Mouse (Mus musculus): Measurements from ENCODE around the gene Rpl31. TPM values are rescaled to one million over a fixed set of nuclear protein-coding genes. Genes with fewer than 3 reads are reported as not detected.

The Rpl31 gene
- polyA plus RNA-seq, 1 experiment, result 916 TPM

DNA sequence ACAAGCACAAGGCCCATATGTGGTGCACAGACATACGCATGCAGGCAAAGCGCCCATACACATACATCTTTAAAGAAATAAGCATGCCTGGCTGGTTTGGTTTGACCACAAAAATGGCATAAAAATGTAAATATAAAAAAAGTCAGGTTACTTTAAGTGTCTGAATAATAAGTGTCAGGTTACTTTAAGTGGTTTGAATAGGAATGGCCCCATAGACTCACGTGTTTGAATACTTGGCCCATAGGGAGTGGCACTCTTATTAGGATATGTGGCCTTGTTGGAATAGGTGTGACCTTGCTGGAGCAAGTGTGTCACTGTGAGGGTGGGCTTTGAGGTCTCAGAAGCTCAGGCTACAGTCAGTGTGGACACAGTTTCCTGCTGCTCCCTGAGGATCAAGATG is 27.0 kb downstream of the Rpl31 start:
- no peak for DNase-seq (ENCODE audit: extremely low spot score in 1 of 2, low spot score in 1 of 2)

DNA sequence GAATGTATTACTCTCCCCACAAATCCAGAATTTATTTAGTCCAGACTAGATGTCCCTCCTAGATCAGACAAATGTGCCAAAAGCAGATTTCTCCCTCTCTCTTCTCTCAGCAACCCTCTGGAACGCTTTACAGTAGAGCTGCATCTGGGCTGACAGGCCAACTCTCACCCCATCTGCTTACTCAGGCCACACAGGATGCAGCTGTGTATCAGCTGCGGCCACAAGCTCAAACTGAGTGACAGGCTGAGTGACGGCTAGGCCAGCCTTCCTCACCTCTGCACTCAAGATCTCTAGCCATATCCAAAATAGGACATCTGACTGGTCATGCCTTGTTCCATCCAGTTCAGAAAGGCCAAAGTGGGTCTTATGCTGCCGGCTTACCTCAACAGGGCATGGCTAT is 28.7 kb downstream of the Rpl31 start:
- DNase-seq (ENCODE audit: extremely low spot score in 1 of 2, low spot score in 1 of 2), result no peak

DNA sequence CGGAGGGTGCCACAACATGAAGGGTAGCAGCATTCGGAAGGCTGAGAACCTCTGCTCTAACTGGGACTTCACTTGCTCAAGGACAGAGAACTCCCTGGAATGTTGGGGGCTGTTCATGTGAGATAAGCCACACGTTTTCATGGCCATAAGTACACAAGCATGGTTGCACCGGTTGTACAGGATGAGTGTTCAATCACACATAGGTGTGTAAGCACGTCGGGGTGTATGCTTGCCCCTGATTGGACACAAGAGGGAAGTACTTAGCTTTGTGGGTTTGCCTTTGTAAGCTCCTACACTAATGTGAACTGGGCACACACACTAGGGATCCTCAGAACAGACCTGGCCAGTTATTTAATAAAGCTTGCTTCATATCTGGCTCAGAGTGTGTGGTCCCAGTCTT is 30.6 kb downstream of the Rpl31 start:
- no peak for DNase-seq (ENCODE audit: extremely low spot score in 1 of 2, low spot score in 1 of 2)

DNA sequence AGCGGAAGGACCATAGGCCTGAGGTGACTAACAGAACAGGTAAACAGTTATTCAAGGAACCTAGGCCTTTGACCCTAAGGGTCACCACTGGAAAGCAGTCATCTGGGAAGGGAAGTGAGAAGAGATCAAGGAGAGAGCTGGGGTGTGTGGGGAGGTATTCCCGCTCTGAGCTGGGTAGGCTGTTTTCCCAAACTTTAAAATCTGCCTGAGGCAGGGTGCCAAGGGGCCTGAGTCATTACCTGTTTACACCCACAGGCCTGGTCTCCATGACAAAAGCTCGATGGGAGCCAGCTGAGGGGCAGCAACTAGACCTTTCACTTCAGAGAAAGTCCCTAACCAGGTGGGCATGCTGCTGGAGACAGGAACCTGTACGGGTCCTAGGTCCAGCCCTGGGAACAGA is 31.6 kb downstream of the Rpl31 start:
- DNase-seq (ENCODE audit: extremely low spot score in 1 of 2, low spot score in 1 of 2), result no peak

DNA sequence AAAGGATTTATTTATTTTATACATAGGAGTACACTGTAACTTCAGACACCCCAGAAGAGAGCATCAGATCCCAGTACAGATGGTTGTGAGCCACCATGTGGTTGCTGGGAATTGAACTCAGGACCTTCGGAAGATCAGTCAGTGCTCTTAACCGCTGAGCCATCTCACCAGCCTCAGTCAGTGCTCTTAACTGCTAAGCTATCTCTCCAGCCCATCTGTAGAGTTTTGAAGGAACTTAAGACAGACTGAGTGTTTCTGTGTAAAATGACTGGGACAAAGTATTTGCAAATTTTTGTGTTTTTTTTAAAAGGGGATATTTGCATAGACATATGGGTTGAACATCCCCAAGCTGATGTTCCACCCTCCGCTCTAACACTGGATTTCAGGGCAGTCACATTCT is 32.5 kb downstream of the Rpl31 start:
- DNase-seq (ENCODE audit: extremely low spot score in 1 of 2, low spot score in 1 of 2), result no peak

DNA sequence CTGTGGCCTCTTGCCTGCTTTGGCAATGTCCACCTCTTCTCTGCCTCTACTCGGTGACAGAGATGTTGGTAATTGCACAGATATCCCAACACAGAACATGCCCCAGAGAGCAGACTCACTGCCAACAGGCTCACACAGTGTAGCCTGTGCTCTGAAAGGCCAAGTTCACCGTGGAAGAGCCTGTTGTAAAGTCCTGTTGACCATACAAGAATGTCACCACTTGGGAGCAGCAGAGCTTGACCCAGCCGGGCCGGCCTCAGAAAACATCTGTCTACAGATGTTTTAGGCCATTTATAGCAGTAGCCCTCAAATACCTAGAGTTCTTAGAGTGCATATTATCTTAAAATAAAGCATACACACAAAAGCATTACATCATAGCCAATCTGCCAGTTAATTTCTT is 39.5 kb downstream of the Rpl31 start:
- DNase-seq (ENCODE audit: extremely low spot score in 1 of 2, low spot score in 1 of 2), result no peak

DNA sequence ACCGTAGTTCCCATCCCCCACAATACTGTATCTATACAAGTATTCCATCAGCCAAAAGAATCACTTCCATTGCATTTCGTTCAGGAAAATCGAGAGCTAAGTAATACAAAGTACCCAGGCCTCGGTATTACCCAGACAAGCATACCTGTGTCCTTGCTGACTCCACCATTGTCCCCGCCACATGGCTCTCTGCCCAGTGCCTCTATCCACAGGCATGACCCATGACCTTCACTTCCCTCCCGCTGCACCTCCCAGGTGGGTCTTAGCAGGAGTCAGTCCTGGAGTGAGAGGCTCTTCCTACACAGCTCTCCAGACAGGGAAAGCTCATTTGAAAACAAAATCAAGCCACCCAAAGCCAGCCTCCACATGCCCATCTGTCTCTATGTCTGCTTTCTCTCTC is 40.5 kb downstream of the Rpl31 start:
- DNase-seq (ENCODE audit: extremely low spot score in 1 of 2, low spot score in 1 of 2), result no peak

DNA sequence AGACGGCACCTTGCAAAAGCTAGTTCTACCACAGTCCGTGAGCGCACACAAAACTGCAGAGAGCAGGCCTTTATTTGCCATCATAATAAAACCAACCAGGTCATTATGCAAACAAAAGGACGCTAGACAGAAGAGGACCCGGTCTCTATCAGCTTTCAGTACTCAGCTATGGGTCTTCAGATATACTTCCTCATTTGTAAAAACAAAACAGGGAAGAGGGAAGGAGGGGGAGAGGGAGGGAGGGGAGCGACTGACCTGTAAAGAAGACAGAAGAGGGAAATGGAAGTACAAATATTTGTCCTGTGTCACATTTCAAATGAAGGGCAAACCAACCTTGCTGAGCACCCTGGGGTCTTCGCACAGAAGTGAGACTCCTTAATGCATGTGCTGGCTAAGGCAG is 41.0 kb downstream of the Rpl31 start:
- no peak for DNase-seq (ENCODE audit: extremely low spot score in 1 of 2, low spot score in 1 of 2)

GRCm38 (mm10) chr1:39410085-39410821 is 42.6 kb downstream of the Rpl31 start:
- DNase-seq (ENCODE audit: extremely low spot score in 1 of 2, low spot score in 1 of 2), result no peak

- DNase-seq (ENCODE audit: extremely low spot score in 1 of 2, low spot score in 1 of 2), result no peak
Observed at GRCm38 (mm10) chr1:39417817-39418216, 50.2 kb downstream of the Rpl31 start.

DNA sequence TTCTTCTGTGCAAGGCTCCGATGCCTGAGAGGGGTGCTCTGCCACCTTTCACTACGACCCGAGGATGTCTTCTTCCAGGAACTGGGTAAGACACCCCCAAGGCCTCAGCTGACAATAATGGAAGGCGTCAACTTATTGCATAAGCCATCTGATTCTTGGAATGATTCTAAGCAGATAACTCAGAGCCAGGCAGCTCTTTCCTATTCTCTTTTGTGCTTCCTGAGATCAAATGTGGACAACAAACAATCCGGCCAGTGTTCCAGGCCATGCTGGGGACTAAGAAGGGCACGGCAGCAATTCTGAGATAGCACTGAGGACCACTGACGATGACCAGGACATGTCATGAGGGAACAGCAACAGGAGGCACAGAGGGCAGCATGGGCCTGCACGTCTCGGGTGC is 51.2 kb downstream of the Rpl31 start:
- DNase-seq (ENCODE audit: extremely low spot score in 1 of 2, low spot score in 1 of 2), result no peak

DNA sequence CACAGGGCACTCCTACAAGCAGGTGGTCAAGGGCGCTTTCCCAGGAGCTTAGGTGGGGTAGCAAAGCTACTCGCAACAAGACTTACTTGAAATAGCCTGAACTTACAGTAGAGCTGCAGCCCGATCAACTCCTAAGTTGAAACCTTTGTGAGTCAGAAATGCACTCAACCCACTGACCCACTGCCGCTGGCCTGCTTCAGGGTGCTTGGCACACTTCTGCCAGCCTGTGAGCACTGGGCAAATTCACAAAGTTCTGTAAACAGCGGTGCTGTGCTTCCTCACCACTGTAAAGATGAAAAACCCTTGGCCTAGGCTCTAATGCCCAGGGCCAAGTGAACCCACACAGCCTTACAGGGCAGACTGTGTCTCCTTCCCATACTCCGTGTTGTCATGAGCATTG is 53.3 kb downstream of the Rpl31 start:
- no peak for DNase-seq (ENCODE audit: extremely low spot score in 1 of 2, low spot score in 1 of 2)

Other genes starting within 250 kb of the Rpl31 start
- gene Npas2, start 174.1 kb upstream of the Rpl31 start, polyA plus RNA-seq (2012; rRNA removed), result 19.5 and 21.1 TPM in 2 replicates
- 20.7 and 20.9 TPM in 2 replicates for gene Tbc1d8, start 110.9 kb downstream of the Rpl31 start, polyA plus RNA-seq (2012; rRNA removed)
- 19.4 and 19.9 TPM in 2 replicates for gene Cnot11, start 167.2 kb downstream of the Rpl31 start, polyA plus RNA-seq (2012; rRNA removed)
- gene Rnf149, start 209.6 kb downstream of the Rpl31 start, polyA plus RNA-seq (2012; rRNA removed), result 25.7 and 29.3 TPM in 2 replicates